Mouse (Mus musculus): ENCODE results near the gene Slc45a1. TPM values are rescaled to one million over a fixed set of nuclear protein-coding genes. Genes with fewer than 3 reads are reported as not detected.

Slc45a1 gene
- polyA plus RNA-seq, 1 experiment = not detected

GRCm38 (mm10) chr4:150625951-150626732 lies 25.8 kb downstream of the Slc45a1 start:
- peaks cover 20% of the 10 kb centered on the region for H3K36me3 ChIP-seq (replicated peaks; ENCODE audit: low read length)
- H3K4me1 ChIP-seq = peaks cover 23% of the 10 kb centered on the region
- no peak overlapping the region for H3K4me3 ChIP-seq (replicated peaks)
- H3K27me3 ChIP-seq (replicated peaks) = peaks cover 35% of the 10 kb centered on the region
- no peaks in the 10 kb centered on the region for H3K9me3 ChIP-seq
- TF ChIP-seq GATA1 (IDR thresholded peaks at IDR 0.05; ENCODE audit: borderline replicate concordance, low read length) (no peak), FLI1 (IDR thresholded peaks at IDR 0.05; ENCODE audit: low read length) (no peak)

- no peak for TF ChIP-seq FLI1 (IDR thresholded peaks at IDR 0.05; ENCODE audit: low read length)
- no peak for TF ChIP-seq GATA1 (IDR thresholded peaks at IDR 0.05; ENCODE audit: borderline replicate concordance, low read length)
- Histone ChIP-seq H3K4me3 (replicated peaks) (no peak overlapping the region), H3K36me3 (replicated peaks; ENCODE audit: low read length) (peaks cover 25% of the 10 kb centered on the region), H3K27me3 (replicated peaks) (peaks cover 28% of the 10 kb centered on the region), H3K9me3 (no peaks in the 10 kb centered on the region), H3K4me1 (peaks cover 23% of the 10 kb centered on the region)
Observed at GRCm38 (mm10) chr4:150625425-150625824, 26.5 kb downstream of the Slc45a1 start.

- Histone ChIP-seq H3K4me1 (peaks cover 23% of the 10 kb centered on the region), H3K36me3 (replicated peaks; ENCODE audit: low read length) (peaks cover 30% of the 10 kb centered on the region), H3K4me3 (replicated peaks) (no peak overlapping the region), H3K9me3 (no peaks in the 10 kb centered on the region), H3K27me3 (replicated peaks) (peaks cover 25% of the 10 kb centered on the region)
- TF ChIP-seq FLI1 (IDR thresholded peaks at IDR 0.05; ENCODE audit: low read length) (no peak), GATA1 (IDR thresholded peaks at IDR 0.05; ENCODE audit: borderline replicate concordance, low read length) (no peak)
Observed at GRCm38 (mm10) chr4:150624933-150625332, 27.0 kb downstream of the Slc45a1 start.

- no peak overlapping the region for H3K4me3 ChIP-seq (replicated peaks)
- no peaks in the 10 kb centered on the region for H3K9me3 ChIP-seq
- H3K4me1 ChIP-seq = peaks cover 23% of the 10 kb centered on the region
- H3K27me3 ChIP-seq (replicated peaks) = peaks cover 20% of the 10 kb centered on the region
- H3K36me3 ChIP-seq (replicated peaks; ENCODE audit: low read length) = peaks cover 34% of the 10 kb centered on the region
- no peak for TF ChIP-seq FLI1 (IDR thresholded peaks at IDR 0.05; ENCODE audit: low read length)
- no peak for TF ChIP-seq GATA1 (IDR thresholded peaks at IDR 0.05; ENCODE audit: borderline replicate concordance, low read length)
Observed at GRCm38 (mm10) chr4:150624214-150624823, 27.7 kb downstream of the Slc45a1 start.

- TF ChIP-seq FLI1 (IDR thresholded peaks at IDR 0.05; ENCODE audit: low read length) (no peak), GATA1 (IDR thresholded peaks at IDR 0.05; ENCODE audit: borderline replicate concordance, low read length) (no peak)
- Histone ChIP-seq H3K4me3 (replicated peaks) (no peak overlapping the region), H3K36me3 (replicated peaks; ENCODE audit: low read length) (peaks cover 51% of the 10 kb centered on the region), H3K9me3 (no peaks in the 10 kb centered on the region), H3K27me3 (replicated peaks) (peaks cover 9% of the 10 kb centered on the region), H3K4me1 (peaks cover 23% of the 10 kb centered on the region)
Observed at GRCm38 (mm10) chr4:150622641-150623040, 29.3 kb downstream of the Slc45a1 start.

GRCm38 (mm10) chr4:150619011-150619410 lies 33.0 kb downstream of the Slc45a1 start:
- Histone ChIP-seq H3K4me1 (no peaks in the 10 kb centered on the region), H3K27me3 (replicated peaks) (no peaks in the 10 kb centered on the region), H3K9me3 (no peaks in the 10 kb centered on the region), H3K4me3 (replicated peaks) (no peak overlapping the region), H3K36me3 (replicated peaks; ENCODE audit: low read length) (peaks cover 87% of the 10 kb centered on the region)
- TF ChIP-seq GATA1 (IDR thresholded peaks at IDR 0.05; ENCODE audit: borderline replicate concordance, low read length) = no peak
- TF ChIP-seq FLI1 (IDR thresholded peaks at IDR 0.05; ENCODE audit: low read length) = no peak

GRCm38 (mm10) chr4:150616841-150617240 lies 35.1 kb downstream of the Slc45a1 start:
- H3K27me3 ChIP-seq (replicated peaks) = no peaks in the 10 kb centered on the region
- H3K9me3 ChIP-seq = no peaks in the 10 kb centered on the region
- TF ChIP-seq GATA1 (IDR thresholded peaks at IDR 0.05; ENCODE audit: borderline replicate concordance, low read length) (no peak), FLI1 (IDR thresholded peaks at IDR 0.05; ENCODE audit: low read length) (no peak)
- H3K4me3 ChIP-seq (replicated peaks) = no peak overlapping the region
- H3K4me1 ChIP-seq = peaks cover 4% of the 10 kb centered on the region; the same call in 1 of the 2 replicates
- peaks cover 90% of the 10 kb centered on the region for H3K36me3 ChIP-seq (replicated peaks; ENCODE audit: low read length)

- TF ChIP-seq GATA1 (IDR thresholded peaks at IDR 0.05; ENCODE audit: borderline replicate concordance, low read length) (no peak), FLI1 (IDR thresholded peaks at IDR 0.05; ENCODE audit: low read length) (no peak)
- H3K36me3 ChIP-seq (replicated peaks; ENCODE audit: low read length) = peaks cover 96% of the 10 kb centered on the region
- no peak overlapping the region for H3K4me3 ChIP-seq (replicated peaks)
- no peaks in the 10 kb centered on the region for H3K27me3 ChIP-seq (replicated peaks)
- H3K4me1 ChIP-seq = peaks cover 4% of the 10 kb centered on the region; the same call in 1 of the 2 replicates
- H3K9me3 ChIP-seq = no peaks in the 10 kb centered on the region
Observed at GRCm38 (mm10) chr4:150616029-150616420, 35.9 kb downstream of the Slc45a1 start.

GRCm38 (mm10) chr4:150615251-150616028 lies 36.5 kb downstream of the Slc45a1 start:
- TF ChIP-seq GATA1 (IDR thresholded peaks at IDR 0.05; ENCODE audit: borderline replicate concordance, low read length) = no peak
- TF ChIP-seq FLI1 (IDR thresholded peaks at IDR 0.05; ENCODE audit: low read length) = no peak
- peaks cover 9% of the 10 kb centered on the region for H3K4me1 ChIP-seq
- peaks cover 96% of the 10 kb centered on the region for H3K36me3 ChIP-seq (replicated peaks; ENCODE audit: low read length)
- no peak overlapping the region for H3K4me3 ChIP-seq (replicated peaks)
- H3K9me3 ChIP-seq = no peaks in the 10 kb centered on the region
- H3K27me3 ChIP-seq (replicated peaks) = no peaks in the 10 kb centered on the region

Data from megakaryocyte, embryonic 14.5 days (primary cell).